Mouse (Mus musculus) CH12F3 (cell line): ENCODE data around the gene Ddx28.
"Not testable (repeated sequence)": the region's sequence is repeated elsewhere in the genome, so short reads cannot be mapped to it uniquely, and the experiment has no call there.

Experiments
- in situ Hi-C: fragments of 300-500 bp; cut with MboI; formaldehyde crosslinking; loops from 2 replicates; pipeline ENCODE4 v1.14.3; 2020; ENCODE audit warnings: low sequenced_read_pairs

The Ddx28 gene

GRCm38 (mm10) chr8:106017130-106017529, 5.4 kb upstream of the Ddx28 start:
- in situ Hi-C loops = no loop called here

- in situ Hi-C loops = no loop called here
These were observed 4.6 kb upstream of the Ddx28 start for GRCm38 (mm10) chr8:106016284-106016683.

GRCm38 (mm10) chr8:106012203-106012602, 521 bp upstream of the Ddx28 start:
- in situ Hi-C loops = not testable (repeated sequence)

- in situ Hi-C loops = no loop called here
These were observed 687 bp downstream of the Ddx28 start for GRCm38 (mm10) chr8:106010748-106011642.

- in situ Hi-C loops = not testable (repeated sequence)
These were observed 3.8 kb downstream of the Ddx28 start for GRCm38 (mm10) chr8:106007891-106008290.

DNA sequence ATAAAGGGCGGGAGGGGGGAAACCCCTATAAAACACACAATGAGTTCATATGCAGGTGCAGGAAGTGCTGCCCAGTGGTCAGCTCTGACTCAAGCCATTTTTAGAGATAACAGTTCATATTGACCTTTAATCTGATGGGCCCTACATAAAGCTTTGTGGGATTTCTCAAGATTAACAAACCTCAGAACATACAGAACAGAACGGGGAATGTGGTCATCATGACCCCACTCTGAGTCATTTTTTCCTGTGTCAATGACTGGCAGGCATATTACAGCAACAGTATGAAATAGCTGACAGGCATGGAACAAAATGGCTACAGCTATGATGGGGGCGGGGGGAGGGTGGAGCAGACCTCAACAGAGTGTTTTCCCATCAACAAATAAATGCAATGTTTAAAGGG, 4.5 kb downstream of the Ddx28 start:
- in situ Hi-C loops = no loop called here

DNA sequence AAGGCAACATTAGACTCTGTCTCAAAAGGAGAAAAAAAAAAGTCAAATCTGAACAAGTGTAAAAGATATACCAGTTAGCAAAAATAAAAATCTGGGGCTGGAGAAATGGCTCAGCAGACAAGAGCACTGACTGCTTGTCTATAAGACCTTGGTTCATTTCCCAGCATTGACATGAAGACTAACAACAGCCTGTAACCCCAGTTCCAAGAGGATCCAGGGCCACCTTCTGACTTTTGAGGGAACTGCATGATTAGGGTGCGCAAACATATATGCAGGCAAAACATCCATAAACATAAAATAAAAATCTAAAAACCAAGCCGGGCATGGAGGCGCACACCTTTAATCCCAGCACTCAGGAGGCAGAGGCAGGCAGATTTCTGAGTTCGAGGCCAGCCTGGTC, 5.3 kb downstream of the Ddx28 start:
- in situ Hi-C loops = no loop called here

GRCm38 (mm10) chr8:106005875-106006274, 5.8 kb downstream of the Ddx28 start, which contains the start of gene Dpep2nb:
Dpep2nb (minus strand) TSS chr8:106005975.
- in situ Hi-C loops = no loop called here

DNA sequence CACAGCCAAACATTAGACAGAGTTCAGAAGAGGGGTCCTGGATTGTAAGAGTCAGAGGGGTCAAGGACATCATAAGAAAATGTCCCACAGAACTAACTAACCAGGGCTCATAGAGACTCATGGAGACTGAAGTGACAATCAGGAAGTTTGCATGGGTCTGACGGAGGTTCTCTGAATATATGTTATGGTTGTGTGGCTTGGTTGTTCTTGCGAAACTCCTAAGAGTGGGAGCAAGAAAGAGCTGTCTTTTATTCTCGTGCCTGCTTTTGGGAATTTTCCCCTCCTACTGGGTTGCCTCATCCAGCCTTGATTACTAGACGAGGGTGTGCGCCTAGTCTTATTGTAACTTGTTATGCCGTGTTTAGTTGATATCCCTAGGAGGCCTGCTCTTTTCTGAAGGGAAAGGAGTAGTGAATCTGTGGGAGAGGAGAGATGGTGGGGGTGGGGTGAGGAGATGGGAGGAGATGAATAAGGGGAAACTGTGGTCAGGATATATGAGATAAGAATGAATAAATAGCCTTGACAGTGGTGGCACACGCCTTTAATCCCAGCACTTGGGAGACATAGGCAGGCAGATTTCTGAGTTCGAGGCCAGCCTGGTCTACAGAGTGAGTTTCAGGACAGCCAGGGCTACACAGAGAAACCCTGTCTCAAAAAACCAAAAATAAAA, 7.0 kb downstream of the Ddx28 start:
- in situ Hi-C loops = no loop called here

GRCm38 (mm10) chr8:106001908-106002307, 9.8 kb downstream of the Ddx28 start:
- in situ Hi-C loops = no loop called here

DNA sequence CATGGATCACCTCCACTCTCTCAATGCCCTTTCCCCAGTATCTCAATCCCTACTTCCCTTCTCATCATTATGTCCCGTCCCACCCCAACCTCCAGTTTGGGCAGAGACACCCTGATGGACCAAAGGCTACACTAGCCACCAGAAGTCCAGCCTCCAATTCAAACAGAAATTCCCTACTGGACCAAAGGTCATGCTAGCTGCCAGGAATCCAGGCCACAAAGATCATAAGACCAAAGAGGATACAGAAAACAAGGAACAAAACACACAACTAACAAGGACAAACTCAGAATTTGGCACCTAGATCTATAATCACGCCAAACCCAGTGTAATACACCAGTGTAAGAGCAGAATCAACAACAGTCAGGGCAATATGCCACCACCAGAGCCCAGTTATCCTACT, 12.7 kb downstream of the Ddx28 start:
- in situ Hi-C loops = no loop called here

DNA sequence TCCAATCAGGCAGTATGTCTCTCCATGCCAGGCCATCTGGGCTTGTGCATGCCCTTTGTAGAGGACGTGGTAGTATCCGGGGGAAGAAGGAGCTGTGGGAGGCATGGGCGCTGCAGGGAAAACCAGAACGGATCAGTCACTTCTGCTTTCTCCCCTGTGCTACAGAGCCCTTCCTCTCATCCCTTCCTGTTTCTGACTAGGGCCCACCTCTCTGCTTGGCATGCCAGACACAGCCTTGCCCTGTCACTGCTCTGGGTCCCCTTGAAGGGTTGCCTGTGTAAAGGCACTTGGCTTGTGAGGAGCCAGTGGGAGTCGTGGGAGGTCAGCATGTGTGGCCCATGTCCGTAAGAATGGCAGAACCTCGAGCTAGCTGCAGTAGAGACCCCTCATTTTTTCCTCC, 15.3 kb downstream of the Ddx28 start:
- in situ Hi-C loops = no loop called here

DNA sequence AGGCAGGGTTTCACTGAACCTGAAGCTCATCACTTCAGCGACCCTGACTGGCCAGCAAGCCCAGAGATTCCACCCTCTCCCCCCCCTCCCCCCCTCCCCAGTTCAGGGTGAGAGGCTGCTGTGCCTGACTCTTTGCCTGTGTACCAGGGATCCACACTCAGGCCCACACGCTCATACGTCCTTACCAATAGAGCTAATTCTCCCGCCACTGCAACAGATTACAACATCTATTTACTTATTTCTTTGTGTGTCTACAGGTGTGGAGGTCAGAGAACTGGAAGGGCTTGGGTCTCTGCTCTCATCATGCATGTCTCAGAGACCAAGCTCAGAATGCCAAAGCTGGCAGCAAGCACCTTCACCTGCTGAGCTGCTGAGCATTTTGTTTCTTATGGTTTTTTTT, 18.5 kb downstream of the Ddx28 start:
- in situ Hi-C loops = no loop called here

DNA sequence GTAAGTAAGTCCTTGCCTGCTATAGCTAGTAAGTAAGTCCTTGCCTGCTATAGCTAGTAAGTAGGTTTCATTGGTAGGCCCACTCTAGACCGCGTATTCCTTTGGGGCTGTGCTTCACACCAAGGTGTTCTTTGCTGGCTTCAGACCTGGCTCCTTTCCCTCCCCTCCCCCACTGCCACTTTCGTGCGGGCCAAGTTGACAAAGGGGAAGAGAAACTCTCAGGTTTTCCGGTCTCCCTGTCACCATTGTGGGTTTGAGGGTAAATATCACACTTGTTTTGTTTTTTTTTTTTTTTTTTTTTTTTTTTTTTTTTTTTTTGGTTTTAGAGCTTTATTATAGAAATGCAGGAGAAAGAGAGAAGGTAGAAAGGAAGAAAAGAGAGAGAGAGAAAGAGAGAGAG, 19.2 kb downstream of the Ddx28 start:
- in situ Hi-C loops = no loop called here

DNA sequence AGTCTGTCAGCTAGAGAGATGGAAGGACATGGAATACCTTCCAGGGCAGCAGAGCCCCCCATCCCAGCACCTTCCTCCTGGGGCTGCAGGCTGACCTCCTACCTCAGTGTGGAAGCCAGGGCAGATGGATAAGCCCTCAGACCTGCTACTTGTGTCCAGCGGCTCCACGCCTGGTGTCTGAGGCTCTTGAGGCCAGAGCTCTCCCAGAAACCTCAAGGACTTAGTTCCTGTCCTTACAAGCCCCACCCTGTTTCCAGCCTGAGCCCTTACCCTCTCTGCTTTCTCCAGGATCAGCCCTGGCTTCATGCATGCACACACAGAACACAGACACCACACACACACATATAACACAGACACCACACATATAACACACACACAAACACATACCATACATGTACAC, 20.1 kb downstream of the Ddx28 start:
- in situ Hi-C loops = no loop called here

- in situ Hi-C loops = no loop called here
These were observed 20.8 kb downstream of the Ddx28 start, which contains the start of gene Dus2 for GRCm38 (mm10) chr8:105990856-105991387. Dus2 (plus strand) TSS chr8:105991337.

DNA sequence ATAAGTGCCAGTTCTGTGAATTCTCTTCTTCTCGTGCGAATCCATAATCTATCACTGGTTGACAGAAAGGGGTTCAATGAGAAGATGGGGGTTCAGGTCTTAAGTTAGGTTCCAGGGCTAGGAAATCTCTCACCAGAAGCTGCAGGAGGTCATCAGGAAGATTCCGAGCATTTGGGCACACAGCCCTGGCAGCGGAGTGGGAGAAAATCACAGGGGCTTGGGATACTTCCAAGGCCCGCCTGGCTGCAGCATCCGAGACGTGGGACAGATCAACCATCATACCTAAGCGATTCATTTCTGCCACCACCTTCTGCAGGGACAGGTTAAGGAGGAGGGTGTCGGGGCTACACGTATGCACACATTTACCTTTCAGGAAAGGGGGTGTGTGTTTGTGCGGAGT, 23.1 kb downstream of the Ddx28 start:
- in situ Hi-C loops = loop anchor here (5.0 kb wide), 1 partner anchor 34 kb away; no protein-coding TSS in a partner anchor

GRCm38 (mm10) chr8:105983406-105983805, 28.3 kb downstream of the Ddx28 start:
- in situ Hi-C loops = not testable (repeated sequence)

DNA sequence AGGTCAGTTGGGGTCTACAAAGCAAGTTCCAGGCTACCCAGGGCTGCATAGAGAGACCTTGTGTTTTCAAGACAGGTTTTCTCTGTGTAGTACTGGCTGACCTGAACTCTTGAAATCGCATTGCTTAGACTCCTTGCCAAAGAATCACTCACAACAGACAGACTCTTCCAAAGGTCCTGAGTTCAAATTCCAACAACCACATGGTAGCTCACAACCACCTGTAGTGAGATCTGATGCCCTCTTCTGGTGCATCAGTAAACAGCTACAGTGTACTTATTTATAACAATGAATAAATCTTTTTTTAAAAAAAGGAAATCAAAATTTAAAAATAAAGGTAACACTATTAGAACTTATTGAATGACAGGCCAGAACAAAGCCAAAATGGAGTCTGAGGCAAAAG, 30.5 kb downstream of the Ddx28 start:
- in situ Hi-C loops = no loop called here

GRCm38 (mm10) chr8:105979325-105979724, 32.4 kb downstream of the Ddx28 start, which contains the start of gene Dpep3:
Dpep3 (minus strand) TSS chr8:105979429.
- in situ Hi-C loops = no loop called here

- in situ Hi-C loops = no loop called here
These were observed 36.3 kb downstream of the Ddx28 start for GRCm38 (mm10) chr8:105975363-105975762.
